Mouse (Mus musculus): ENCODE measurements around the gene Ctxn1. TPM values are rescaled to one million over a fixed set of nuclear protein-coding genes. Genes with fewer than 3 reads are reported as not detected.

Ctxn1 gene
- polyA plus RNA-seq, 1 experiment from 2014 or later = 136 TPM

DNA sequence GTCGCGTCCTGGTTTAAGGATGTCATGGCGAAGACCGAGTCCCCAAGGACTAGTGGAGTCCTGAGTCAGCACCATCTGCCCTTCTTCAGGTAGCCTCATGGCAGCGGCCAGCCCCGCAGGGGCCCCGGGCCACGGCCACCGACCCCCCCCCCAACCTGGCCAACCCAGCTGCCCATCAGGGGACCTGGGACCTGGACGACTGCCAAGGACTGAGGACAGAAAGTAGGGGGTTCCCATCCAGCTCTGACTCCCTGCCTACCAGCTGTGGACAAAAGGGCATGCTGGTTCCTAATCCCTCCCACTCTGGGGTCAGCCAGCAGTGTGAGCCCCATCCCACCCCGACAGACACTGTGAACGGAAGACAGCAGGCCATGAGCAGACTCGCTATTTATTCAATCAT lies 13.3 kb downstream of the Ctxn1 start:
- H3K27me3 ChIP-seq (ENCODE audit: control insufficient read depth, insufficient read depth, low read length) = no peaks in the 10 kb centered on the region
- 90% methylated on average over 13 of the region's 13 CpGs for WGBS
- DNase-seq (ENCODE audit: low spot score) = no peak
- no peak overlapping the region for H3K9ac ChIP-seq (ENCODE audit: low read depth, low read length)
- H3K4me1 ChIP-seq (replicated peaks; ENCODE audit: control insufficient read depth, insufficient read depth, low read length) = 0 out of 2 replicates have a peak, but pooled peaks cover 2% of the 10 kb centered on the region
- peaks cover 16% of the 10 kb centered on the region for H3K36me3 ChIP-seq (ENCODE audit: control insufficient read depth, insufficient read depth, low read length)
- H3K4me3 ChIP-seq (ENCODE audit: low read depth, low read length) = no peak overlapping the region
- no peak overlapping the region for H3K27ac ChIP-seq (ENCODE audit: low read depth, low read length)
- ATAC-seq (ENCODE audit: low FRiP score) = no peak
- no peaks in the 10 kb centered on the region for H3K9me3 ChIP-seq (ENCODE audit: control insufficient read depth, low read length)
- no peak overlapping the region for H3K4me2 ChIP-seq (replicated peaks; ENCODE audit: low read depth, low read length)

- H3K36me3 ChIP-seq (ENCODE audit: control insufficient read depth, insufficient read depth, low read length) = peaks cover 16% of the 10 kb centered on the region
- H3K9ac ChIP-seq (ENCODE audit: low read depth, low read length) = no peak overlapping the region
- H3K4me2 ChIP-seq (replicated peaks; ENCODE audit: low read depth, low read length) = no peak overlapping the region
- H3K27me3 ChIP-seq (ENCODE audit: control insufficient read depth, insufficient read depth, low read length) = no peaks in the 10 kb centered on the region
- H3K9me3 ChIP-seq (ENCODE audit: control insufficient read depth, low read length) = no peaks in the 10 kb centered on the region
- ATAC-seq (ENCODE audit: low FRiP score) (no peak), DNase-seq (ENCODE audit: low spot score) (no peak)
- H3K4me1 ChIP-seq (replicated peaks; ENCODE audit: control insufficient read depth, insufficient read depth, low read length) = peaks cover 4% of the 10 kb centered on the region; the same call in 1 of the 2 replicates
- 96% methylated on average over 5 of the region's 5 CpGs for WGBS
- no peak overlapping the region for H3K27ac ChIP-seq (ENCODE audit: low read depth, low read length)
- H3K4me3 ChIP-seq (ENCODE audit: low read depth, low read length) = no peak overlapping the region
Observed at GRCm38 (mm10) chr8:4245061-4245460, 14.0 kb downstream of the Ctxn1 start.

DNA sequence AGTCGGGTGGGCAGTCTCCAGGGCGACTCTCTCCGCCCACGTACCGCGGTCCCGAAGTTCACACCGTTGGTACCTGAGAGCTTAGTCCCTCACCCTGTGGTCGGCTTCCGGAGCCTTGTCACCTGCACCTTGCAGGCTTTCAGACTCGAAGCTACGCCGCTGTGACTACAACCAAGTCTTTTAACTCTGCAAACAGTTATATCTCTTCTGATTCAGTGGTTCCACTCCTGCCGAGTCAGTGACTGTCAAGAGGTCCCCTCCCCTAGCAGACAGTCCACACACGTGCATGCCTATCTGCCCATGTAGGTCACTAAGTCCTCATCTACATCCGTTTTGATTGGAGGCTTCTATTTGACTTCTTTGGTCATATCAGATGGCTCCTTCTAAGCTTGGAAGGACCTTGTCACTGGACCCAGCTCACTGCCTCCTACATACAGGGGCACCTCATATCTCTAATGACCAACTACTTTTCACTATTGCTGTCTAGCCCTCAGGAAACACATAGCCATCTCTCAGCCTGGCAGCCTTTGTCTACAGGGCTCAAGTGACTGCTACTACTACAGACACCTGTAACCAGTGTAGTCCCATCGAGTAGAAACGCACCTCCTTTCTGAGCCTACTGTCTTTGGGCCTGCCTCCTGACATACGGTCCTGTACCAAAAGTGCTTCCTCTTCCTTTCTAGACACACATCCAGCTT lies 19.7 kb downstream of the Ctxn1 start:
- no peak for DNase-seq (ENCODE audit: low spot score)
- Histone ChIP-seq H3K9ac (ENCODE audit: low read depth, low read length) (peak overlapping the region; percentile 79), H3K4me2 (replicated peaks; ENCODE audit: low read depth, low read length) (peak overlapping the region; percentile 53), H3K9me3 (ENCODE audit: control insufficient read depth, low read length) (no peaks in the 10 kb centered on the region), H3K4me1 (replicated peaks; ENCODE audit: control insufficient read depth, insufficient read depth, low read length) (peaks cover 5% of the 10 kb centered on the region), H3K27me3 (ENCODE audit: control insufficient read depth, insufficient read depth, low read length) (no peaks in the 10 kb centered on the region), H3K27ac (ENCODE audit: low read depth, low read length) (peak overlapping the region; percentile 82), H3K36me3 (ENCODE audit: control insufficient read depth, insufficient read depth, low read length) (peaks cover 10% of the 10 kb centered on the region), H3K4me3 (ENCODE audit: low read depth, low read length) (peak overlapping the region; percentile 80)
- 15% methylated on average over 19 of the region's 19 CpGs for WGBS
- no peak; the same call in 1 of the 2 replicates for ATAC-seq (ENCODE audit: low FRiP score)

GRCm38 (mm10) chr8:4238434-4239192 lies 20.5 kb downstream of the Ctxn1 start, which contains the start of the genes Map2k7 and Gm49320:
Map2k7 (plus strand) TSS chr8:4238740.
Gm49320 (plus strand) TSS chr8:4238865.
- peak within 1 kb of the TSS; percentile 79 for H3K9ac ChIP-seq (ENCODE audit: low read depth, low read length)

GRCm38 (mm10) chr8:4237814-4238433 lies 21.1 kb downstream of the Ctxn1 start:
- no peak; the same call in 1 of the 2 replicates for ATAC-seq (ENCODE audit: low FRiP score)
- no peaks in the 10 kb centered on the region for H3K36me3 ChIP-seq (ENCODE audit: control insufficient read depth, insufficient read depth, low read length)

More at GRCm38 (mm10) chr8:4238434-4239192, 20.5 kb downstream of the Ctxn1 start, which contains the start of the genes Map2k7 and Gm49320:
- H3K4me3 ChIP-seq (ENCODE audit: low read depth, low read length) = peak within 1 kb of the TSS; percentile 80
- peaks cover 3% of the 10 kb centered on the region; the same call in 1 of the 2 replicates for H3K36me3 ChIP-seq (ENCODE audit: control insufficient read depth, insufficient read depth, low read length)
- peak; percentile 100 for DNase-seq (ENCODE audit: low spot score)
- H3K9me3 ChIP-seq (ENCODE audit: control insufficient read depth, low read length) = no peaks in the 10 kb centered on the region
- peak within 1 kb of the TSS; percentile 54 for H3K4me2 ChIP-seq (replicated peaks; ENCODE audit: low read depth, low read length)
- H3K27ac ChIP-seq (ENCODE audit: low read depth, low read length) = peak within 1 kb of the TSS; percentile 86
- WGBS = under 1% methylated on average over 67 of the region's 71 CpGs
- no peaks in the 10 kb centered on the region for H3K27me3 ChIP-seq (ENCODE audit: control insufficient read depth, insufficient read depth, low read length)
- ATAC-seq (ENCODE audit: low FRiP score) = peak; percentile 95
- H3K4me1 ChIP-seq (replicated peaks; ENCODE audit: control insufficient read depth, insufficient read depth, low read length) = peaks cover 5% of the 10 kb centered on the region

GRCm38 (mm10) chr8:4230612-4231351 lies 28.3 kb downstream of the Ctxn1 start:
- no peak for DNase-seq (ENCODE audit: low spot score)
- no peak overlapping the region for H3K4me3 ChIP-seq (ENCODE audit: low read depth, low read length)
- H3K4me1 ChIP-seq (replicated peaks; ENCODE audit: control insufficient read depth, insufficient read depth, low read length) = no peaks in the 10 kb centered on the region; the same call in 1 of the 2 replicates
- H3K27ac ChIP-seq (ENCODE audit: low read depth, low read length) = no peak overlapping the region
- no peaks in the 10 kb centered on the region for H3K9me3 ChIP-seq (ENCODE audit: control insufficient read depth, low read length)
- peaks cover 10% of the 10 kb centered on the region for H3K27me3 ChIP-seq (ENCODE audit: control insufficient read depth, insufficient read depth, low read length)
- no peaks in the 10 kb centered on the region for H3K36me3 ChIP-seq (ENCODE audit: control insufficient read depth, insufficient read depth, low read length)
- no peak overlapping the region for H3K9ac ChIP-seq (ENCODE audit: low read depth, low read length)
- H3K4me2 ChIP-seq (replicated peaks; ENCODE audit: low read depth, low read length) = no peak overlapping the region
- WGBS = 62% methylated on average over 10 of the region's 10 CpGs
- ATAC-seq (ENCODE audit: low FRiP score) = no peak

More at GRCm38 (mm10) chr8:4237814-4238433, 21.1 kb downstream of the Ctxn1 start:
- Histone ChIP-seq H3K4me3 (ENCODE audit: low read depth, low read length) (peak overlapping the region; percentile 80), H3K9me3 (ENCODE audit: control insufficient read depth, low read length) (no peaks in the 10 kb centered on the region), H3K27ac (ENCODE audit: low read depth, low read length) (peak overlapping the region; percentile 86), H3K4me2 (replicated peaks; ENCODE audit: low read depth, low read length) (peak overlapping the region; percentile 54), H3K27me3 (ENCODE audit: control insufficient read depth, insufficient read depth, low read length) (no peaks in the 10 kb centered on the region), H3K4me1 (replicated peaks; ENCODE audit: control insufficient read depth, insufficient read depth, low read length) (peaks cover 5% of the 10 kb centered on the region), H3K9ac (ENCODE audit: low read depth, low read length) (peak overlapping the region; percentile 79)
- no peak for DNase-seq (ENCODE audit: low spot score)
- WGBS = 21% methylated on average over 15 of the region's 15 CpGs

DNA sequence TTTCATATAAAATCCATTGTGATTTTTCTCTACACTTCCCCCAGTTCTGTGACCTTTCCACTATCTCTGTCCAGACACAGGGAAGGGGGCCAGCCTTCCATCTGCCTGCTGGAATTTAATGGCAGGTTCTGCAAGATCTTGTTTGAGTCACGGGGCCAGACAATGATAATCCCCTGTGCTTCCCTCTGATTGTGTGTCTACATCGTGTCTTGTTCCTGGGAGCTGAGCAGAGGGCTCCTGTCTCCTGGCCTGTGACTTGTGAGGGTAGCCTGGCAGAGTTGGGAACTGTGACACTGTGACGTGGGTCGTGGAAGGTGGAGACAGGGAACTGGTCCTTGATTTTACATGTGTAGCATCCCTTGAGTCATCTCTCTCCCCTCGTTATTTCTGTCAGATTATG lies 29.3 kb downstream of the Ctxn1 start:
- ATAC-seq (ENCODE audit: low FRiP score) = no peak
- Histone ChIP-seq H3K36me3 (ENCODE audit: control insufficient read depth, insufficient read depth, low read length) (no peaks in the 10 kb centered on the region), H3K4me2 (replicated peaks; ENCODE audit: low read depth, low read length) (no peak overlapping the region), H3K9ac (ENCODE audit: low read depth, low read length) (no peak overlapping the region), H3K9me3 (ENCODE audit: control insufficient read depth, low read length) (no peaks in the 10 kb centered on the region), H3K4me1 (replicated peaks; ENCODE audit: control insufficient read depth, insufficient read depth, low read length) (no peaks in the 10 kb centered on the region; the same call in 1 of the 2 replicates), H3K4me3 (ENCODE audit: low read depth, low read length) (no peak overlapping the region), H3K27me3 (ENCODE audit: control insufficient read depth, insufficient read depth, low read length) (peaks cover 10% of the 10 kb centered on the region), H3K27ac (ENCODE audit: low read depth, low read length) (no peak overlapping the region)
- 81% methylated on average over 5 of the region's 5 CpGs for WGBS
- no peak for DNase-seq (ENCODE audit: low spot score)

DNA sequence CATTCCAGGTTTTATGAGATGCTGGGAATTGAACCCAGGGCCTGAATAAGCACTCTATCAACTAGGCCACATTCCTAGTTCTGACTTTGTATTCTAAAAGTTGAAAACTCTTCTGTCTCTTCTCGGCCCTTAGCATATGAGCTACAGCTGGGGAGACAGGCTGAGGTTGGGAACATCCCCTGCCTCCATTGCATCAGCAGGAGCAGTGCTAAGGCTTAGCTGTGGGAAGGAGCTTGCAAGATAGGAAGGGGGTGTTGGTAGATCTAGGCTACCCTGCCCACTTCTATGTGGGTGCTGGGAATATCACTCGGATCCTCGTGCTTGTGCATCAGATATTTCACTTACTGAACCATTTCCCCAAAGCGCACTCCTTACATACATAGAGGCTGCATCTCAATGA lies 31.2 kb downstream of the Ctxn1 start:
- Histone ChIP-seq H3K4me1 (replicated peaks; ENCODE audit: control insufficient read depth, insufficient read depth, low read length) (no peaks in the 10 kb centered on the region; the same call in 1 of the 2 replicates), H3K9me3 (ENCODE audit: control insufficient read depth, low read length) (no peaks in the 10 kb centered on the region), H3K4me2 (replicated peaks; ENCODE audit: low read depth, low read length) (no peak overlapping the region), H3K9ac (ENCODE audit: low read depth, low read length) (no peak overlapping the region), H3K4me3 (ENCODE audit: low read depth, low read length) (no peak overlapping the region), H3K36me3 (ENCODE audit: control insufficient read depth, insufficient read depth, low read length) (no peaks in the 10 kb centered on the region), H3K27me3 (ENCODE audit: control insufficient read depth, insufficient read depth, low read length) (peaks cover 10% of the 10 kb centered on the region), H3K27ac (ENCODE audit: low read depth, low read length) (no peak overlapping the region)
- no peak for DNase-seq (ENCODE audit: low spot score)
- ATAC-seq (ENCODE audit: low FRiP score) = no peak
- WGBS = 87% methylated on average over 4 of the region's 4 CpGs

Data from hindbrain, embryonic 11.5 days (tissue).